Mouse (Mus musculus) adrenal gland, postnatal 14 days (tissue): ENCODE data around the gene Robo1. TPM values are rescaled to one million over a fixed set of nuclear protein-coding genes. Genes with fewer than 3 reads are reported as not detected.

Experiments
- DNase-seq: peaks from one replicate; pipeline ENCODE4 v3.0.0; 2021; ENCODE audit warnings: mixed read lengths
- total RNA-seq: library from RNA; stranded (reverse); gene quantifications from 2 replicates; pipeline ENCODE4 v1.2.3, GENCODE M21; 2021

Gene Robo1
- total RNA-seq, 1 experiment from 2014 or later = 101 TPM

- no peak for DNase-seq
Measured at GRCm38 (mm10) chr16:72829530-72829929, 521.4 kb downstream of the Robo1 start.

DNA sequence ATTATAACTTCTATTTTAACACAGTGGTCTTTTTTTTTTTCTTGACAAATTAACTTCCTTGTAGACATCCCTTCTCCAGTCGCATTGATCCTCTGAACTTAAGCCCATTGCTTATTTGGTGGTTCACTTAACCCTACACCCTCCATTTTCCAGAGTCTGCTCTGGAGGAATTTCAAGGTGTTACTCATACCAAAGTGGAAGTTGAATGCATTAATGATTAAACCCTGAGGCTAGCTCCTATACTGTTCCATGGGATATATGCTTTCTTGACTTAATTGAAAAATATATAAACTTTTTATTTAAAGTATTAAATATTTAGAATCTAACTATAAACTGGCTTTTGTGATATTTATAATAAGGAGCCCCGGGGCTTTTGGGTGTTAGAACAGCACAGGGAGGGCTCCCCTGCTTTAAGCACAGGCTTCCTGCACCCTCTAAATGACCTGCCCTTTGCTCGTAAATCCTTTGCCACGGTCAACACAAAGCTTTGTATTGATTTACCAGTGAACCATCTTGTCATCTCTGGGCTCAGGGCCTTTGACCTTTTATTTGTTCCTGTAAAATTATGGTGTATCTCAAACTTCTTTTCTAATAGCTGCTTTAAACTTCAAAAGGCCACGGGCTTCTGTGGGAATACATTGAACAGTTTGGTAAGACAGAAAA is 522.4 kb downstream of the Robo1 start:
- no peak for DNase-seq

- no peak for DNase-seq
Measured at GRCm38 (mm10) chr16:72834266-72834665, 526.2 kb downstream of the Robo1 start.

DNA sequence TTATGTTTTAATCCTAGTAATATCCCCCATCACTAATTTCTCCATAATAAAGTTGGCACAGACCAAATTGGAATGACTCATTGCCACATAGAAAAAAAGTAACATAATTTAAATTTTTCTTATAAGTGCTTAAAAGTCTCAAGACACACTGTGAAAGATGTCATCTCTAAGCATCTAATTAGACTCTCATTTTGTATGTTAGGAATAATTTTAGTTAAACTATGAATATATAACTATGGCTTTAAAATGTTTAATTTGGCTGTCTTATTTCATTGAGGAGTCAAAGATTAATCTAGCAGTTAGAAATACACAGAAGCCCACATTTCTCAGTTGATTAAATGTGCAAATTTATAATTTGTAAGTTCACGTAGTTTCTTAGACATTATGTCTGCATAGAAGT is 530.9 kb downstream of the Robo1 start:
- no peak for DNase-seq

DNA sequence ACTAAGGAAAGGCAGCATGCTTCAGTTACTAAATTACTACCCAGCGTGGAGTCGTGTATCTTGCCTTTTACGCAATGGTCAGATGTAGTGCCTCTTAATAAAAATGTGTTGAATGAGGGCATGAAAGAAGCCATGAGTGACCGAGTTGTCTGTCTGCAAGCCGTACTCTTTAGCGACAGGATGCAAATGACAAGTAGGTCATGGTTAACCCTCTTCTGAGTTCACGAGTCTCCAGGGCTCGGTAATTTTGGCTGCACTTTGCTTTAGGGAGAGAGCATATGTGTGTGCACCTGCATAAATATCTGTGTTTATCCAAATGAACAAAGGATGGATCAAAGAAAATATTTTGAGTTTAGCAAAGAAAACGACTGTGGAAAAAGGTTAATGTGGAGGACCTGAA is 533.0 kb downstream of the Robo1 start:
- no peak for DNase-seq

- DNase-seq = no peak
Measured at GRCm38 (mm10) chr16:72854101-72854500, 546.0 kb downstream of the Robo1 start.

GRCm38 (mm10) chr16:72854809-72855503 is 546.9 kb downstream of the Robo1 start:
- no peak for DNase-seq

DNA sequence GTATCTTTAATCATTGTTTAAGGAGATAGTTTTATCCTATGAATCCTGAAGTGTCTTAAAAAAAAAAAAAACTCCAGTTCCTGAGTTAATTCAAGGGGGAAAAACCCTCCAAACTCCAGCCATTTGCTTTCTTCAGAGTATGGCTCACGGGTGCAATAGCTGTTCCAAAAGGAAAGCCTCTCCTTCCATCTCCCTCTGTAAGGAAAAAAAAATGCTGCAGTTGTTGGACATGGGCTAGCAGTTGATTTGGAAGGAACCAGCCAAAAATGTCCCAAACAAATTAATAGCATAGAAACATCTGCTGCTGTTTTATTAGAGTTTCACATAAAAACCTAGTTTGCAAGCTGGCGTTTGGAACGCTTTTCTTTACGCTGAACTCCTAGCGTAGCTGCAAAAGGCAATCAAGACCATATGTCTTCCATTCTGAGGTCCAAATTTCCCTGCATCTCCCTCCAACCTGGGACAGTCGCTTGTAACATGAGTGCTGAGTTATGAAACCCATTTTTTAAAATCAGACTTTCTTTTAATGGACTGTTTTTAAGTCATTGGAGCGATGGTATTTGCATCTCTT is 553.7 kb downstream of the Robo1 start:
- DNase-seq = no peak

DNA sequence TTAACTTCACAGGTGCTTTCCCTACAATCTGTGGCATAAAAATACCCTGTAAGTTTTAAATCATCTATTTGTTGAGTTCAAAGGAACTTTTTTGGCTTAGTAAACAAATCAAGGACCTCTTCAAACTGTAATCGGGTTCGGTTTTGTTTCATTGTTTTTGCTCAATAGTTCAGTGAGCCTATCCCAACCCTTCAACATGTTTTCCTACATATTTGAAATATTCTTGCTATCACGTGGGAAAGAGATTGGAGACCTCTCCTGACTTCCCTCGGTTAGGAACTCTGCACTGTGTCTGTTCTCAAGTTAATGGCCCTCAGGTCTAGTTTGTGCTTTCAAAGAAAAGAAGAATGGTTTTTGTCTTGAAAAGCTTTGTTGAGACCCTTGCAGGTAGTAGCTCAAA is 557.9 kb downstream of the Robo1 start:
- DNase-seq = no peak

GRCm38 (mm10) chr16:72874934-72875732 is 567.0 kb downstream of the Robo1 start:
- no peak for DNase-seq

DNA sequence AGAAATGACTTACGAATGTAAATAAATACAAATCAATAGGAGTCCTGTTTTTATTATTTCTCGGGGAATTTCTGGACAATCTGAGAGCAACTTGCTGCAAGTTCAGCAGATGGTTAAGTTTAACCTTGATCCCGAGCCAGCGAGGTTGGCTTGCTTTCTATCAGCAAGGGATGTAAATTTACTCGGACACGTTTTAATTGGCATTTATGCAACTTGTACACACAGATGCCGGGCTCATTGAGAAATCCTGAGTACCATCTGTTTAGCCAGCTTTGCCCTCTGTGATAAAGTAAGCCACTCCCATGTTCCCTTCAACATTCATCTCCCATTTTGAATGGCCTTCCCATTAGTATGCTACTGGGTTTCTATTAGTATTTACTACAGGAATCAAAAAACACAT is 580.0 kb downstream of the Robo1 start:
- DNase-seq = peak; percentile 17

DNA sequence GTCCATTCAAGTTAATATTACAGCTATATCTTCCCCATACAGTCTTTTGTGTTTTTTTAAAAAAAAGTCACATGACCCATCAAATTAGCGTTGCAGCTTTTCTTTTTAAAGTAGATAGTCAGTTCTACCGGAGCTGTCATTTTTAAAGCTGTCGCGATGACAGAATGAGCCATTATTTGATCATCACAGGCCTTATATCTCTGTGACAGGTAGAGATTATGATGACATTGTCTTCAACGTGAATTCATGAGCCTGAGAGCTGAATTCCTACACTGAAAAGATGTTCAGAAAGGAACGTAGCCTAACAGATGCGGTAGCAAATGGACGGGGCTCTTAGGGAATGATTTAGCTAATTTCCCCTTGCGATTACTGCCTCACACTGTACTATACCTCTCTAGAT is 581.3 kb downstream of the Robo1 start:
- no peak for DNase-seq

DNA sequence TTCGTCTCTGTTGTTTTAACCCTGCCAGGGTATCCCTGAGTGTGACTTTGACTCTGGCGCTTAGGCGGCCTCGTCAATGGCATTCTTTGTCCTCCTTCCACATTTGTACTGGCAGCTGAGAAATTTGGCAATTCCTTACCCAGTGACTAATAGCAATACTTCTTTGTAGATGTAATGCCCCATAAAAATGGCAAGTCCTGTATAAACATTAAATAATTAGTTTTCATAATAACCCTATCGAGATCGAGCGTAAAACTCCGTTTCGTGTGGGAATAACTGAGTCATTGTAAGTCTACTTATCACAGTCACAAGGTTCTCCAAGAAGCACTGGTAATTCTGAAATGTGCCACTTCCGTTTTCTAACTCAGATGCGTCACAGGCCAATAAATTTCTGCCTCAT is 589.0 kb downstream of the Robo1 start:
- peak; percentile 42 for DNase-seq

DNA sequence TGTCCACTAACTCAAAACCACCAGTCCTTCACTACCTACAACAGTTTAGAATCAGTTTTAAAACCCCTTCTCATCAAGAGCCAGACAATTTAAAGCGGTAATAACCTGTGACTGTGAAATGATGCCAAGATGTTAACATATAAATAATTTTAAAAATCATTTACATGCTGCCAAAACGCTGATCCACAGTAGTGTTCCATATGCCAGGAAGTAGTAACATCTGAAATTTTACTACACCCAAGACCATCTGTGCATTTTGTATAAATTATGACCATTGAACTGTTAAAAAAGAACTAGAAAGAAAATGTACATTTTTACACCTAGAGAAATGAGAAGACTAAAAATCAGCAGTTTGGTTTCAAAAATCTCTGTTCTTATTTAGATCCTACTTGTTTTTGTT is 600.8 kb downstream of the Robo1 start:
- DNase-seq = no peak

- peak; percentile 71 for DNase-seq
Measured at GRCm38 (mm10) chr16:72913134-72913533, 605.0 kb downstream of the Robo1 start.

- no peak for DNase-seq
Measured at GRCm38 (mm10) chr16:72914068-72914630, 606.0 kb downstream of the Robo1 start.

DNA sequence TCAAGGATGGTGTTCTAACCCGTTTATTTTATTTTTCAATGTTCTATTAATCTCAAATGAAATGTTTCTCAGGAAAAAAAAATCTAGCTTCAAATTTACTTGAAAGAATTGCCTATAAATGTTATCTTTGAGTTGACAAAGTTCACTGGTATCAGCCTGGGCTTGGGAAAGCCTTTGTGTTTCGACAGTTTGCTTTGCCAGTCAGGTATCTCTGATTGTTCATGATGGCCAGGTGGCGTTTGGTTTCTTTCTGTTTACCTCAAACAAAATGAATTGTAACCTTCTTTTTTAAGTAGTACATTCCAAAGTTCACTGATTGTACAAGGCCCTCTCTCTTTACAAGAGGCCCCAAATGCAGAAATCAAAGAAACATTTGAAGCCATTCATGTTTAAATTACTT is 611.9 kb downstream of the Robo1 start:
- no peak for DNase-seq

GRCm38 (mm10) chr16:72924423-72925224 is 616.5 kb downstream of the Robo1 start:
- peak; percentile 84 for DNase-seq

- DNase-seq = no peak
Measured at GRCm38 (mm10) chr16:72928525-72929122, 620.5 kb downstream of the Robo1 start.

- no peak for DNase-seq
Measured at GRCm38 (mm10) chr16:72930871-72931270, 622.8 kb downstream of the Robo1 start.

DNA sequence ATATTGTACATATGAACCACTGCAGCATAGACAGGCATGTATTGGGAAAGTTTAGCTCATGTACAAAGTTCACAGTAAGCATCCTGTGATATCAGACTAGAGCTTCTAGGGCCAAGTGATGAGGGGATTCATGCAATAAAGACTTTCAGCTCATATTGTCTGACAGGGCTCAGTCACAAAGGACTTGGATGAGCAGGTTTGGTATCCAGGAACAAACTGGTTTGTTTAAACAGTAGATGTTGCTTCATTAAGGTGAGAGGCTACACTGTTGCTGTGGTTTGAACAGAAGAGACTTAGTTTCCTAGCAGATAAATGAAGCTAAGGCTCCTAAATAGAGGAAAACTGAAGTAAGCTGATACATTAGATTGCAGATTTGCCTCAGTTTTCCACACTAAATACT is 626.8 kb downstream of the Robo1 start:
- DNase-seq = no peak
